Mouse (Mus musculus) kidney, embryonic 16.5 days (tissue): ENCODE data around the gene Pfkfb2. TPM values are rescaled to one million over a fixed set of nuclear protein-coding genes. Genes with fewer than 3 reads are reported as not detected.

Source experiments
- ATAC-seq: fragments of 200-750 bp; cut with Nextera tagmentation; 2 replicates; pipeline ENCODE4 v1.8.0; 2017; ENCODE audit warnings: moderate TSS enrichment; ENCODE audit not compliant: low FRiP score, low TSS enrichment
- H3K27ac ChIP-seq: fragments of 300-500 bp; sonication (generic); 2 replicates; pipeline ENCODE4 v1.5.1; 2014; ENCODE audit warnings: low read length
- H3K27me3 ChIP-seq: fragments of 300-500 bp; sonication (generic); 2 replicates; pipeline ENCODE4 v1.6.1; 2014; ENCODE audit warnings: low read length, control low read depth, mixed read lengths; ENCODE audit not compliant: insufficient read depth
- H3K36me3 ChIP-seq: fragments of 300-500 bp; sonication (generic); 2 replicates; pipeline ENCODE4 v1.6.1; 2014; ENCODE audit warnings: low read length, control low read depth, mixed read lengths; ENCODE audit not compliant: insufficient read depth
- H3K4me1 ChIP-seq: fragments of 300-500 bp; sonication (generic); 2 replicates; pipeline ENCODE4 v1.6.1; 2014; ENCODE audit warnings: low read length, control low read depth, mixed read lengths; ENCODE audit not compliant: insufficient read depth
- H3K4me2 ChIP-seq: fragments of 300-500 bp; sonication (generic); replicated peaks from 2 replicates; pipeline ENCODE4 v1.6.1; 2014; ENCODE audit warnings: low read depth, low read length
- H3K4me3 ChIP-seq: fragments of 300-500 bp; sonication (generic); 2 replicates; pipeline ENCODE4 v1.5.1; 2014; ENCODE audit warnings: mild to moderate bottlenecking, low read length
- H3K9ac ChIP-seq: fragments of 300-500 bp; sonication (generic); replicated peaks from 2 replicates; pipeline ENCODE4 v1.6.1; 2014; ENCODE audit warnings: low read length
- H3K9me3 ChIP-seq: fragments of 300-500 bp; sonication (generic); 2 replicates; pipeline ENCODE4 v1.6.1; 2016; ENCODE audit warnings: low read length, control low read depth
- WGBS: fragments of 180-500 bp; shearing (Covaris S2); extraction: QIAGEN DNeasy Blood & Tissue Kit; methylation state at CpG from one replicate; pipeline ENCODE4 v1.1.7; 2014; 5-methylcytosine and 5-hydroxymethylcytosine counted together
- polyA plus RNA-seq: library from polyadenylated mRNA; unstranded; fragments of >200 nt; fragmentation: Nextera tagmentation; extraction: Ambion mirVana; gene quantifications from 2 replicates; pipeline ENCODE4 v1.2.1, GENCODE M21; 2015

The Pfkfb2 gene
- polyA plus RNA-seq, 1 experiment from 2014 or later: 9.7 TPM

- Histone ChIP-seq H3K4me3 (no peak overlapping the region), H3K27me3 (no peaks in the 10 kb centered on the region), H3K9ac (no peak overlapping the region), H3K4me2 (no peak overlapping the region), H3K27ac (no peak overlapping the region), H3K9me3 (no peaks in the 10 kb centered on the region), H3K4me1 (no peaks in the 10 kb centered on the region), H3K36me3 (no peaks in the 10 kb centered on the region)
- no peak for ATAC-seq
- WGBS: 72% methylated on average over 1 of the region's 1 CpGs
Observed at GRCm38 (mm10) chr1:130761597-130761996, 32.5 kb upstream of the Pfkfb2 start.

DNA sequence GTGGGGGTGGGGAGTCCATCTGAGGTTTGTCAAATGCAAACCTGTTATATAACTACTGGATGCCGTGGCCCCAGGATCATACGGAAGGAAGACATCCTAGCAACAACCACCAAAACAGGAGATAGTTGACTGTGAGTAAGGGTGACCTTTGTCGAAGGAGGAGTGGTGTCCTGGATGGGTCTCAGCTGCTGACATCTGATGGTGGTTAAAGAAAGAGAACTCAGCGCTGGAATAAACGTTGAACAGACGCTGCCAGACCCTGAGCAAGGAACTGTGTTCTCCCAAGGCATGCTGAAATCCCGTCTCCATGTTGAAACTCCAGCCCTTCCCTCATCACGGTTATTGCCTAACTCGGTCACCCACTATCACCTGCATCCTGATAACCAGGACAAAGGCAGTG is 30.6 kb upstream of the Pfkfb2 start:
- Histone ChIP-seq H3K36me3 (no peaks in the 10 kb centered on the region), H3K27ac (no peak overlapping the region), H3K27me3 (no peaks in the 10 kb centered on the region), H3K9ac (no peak overlapping the region), H3K9me3 (no peaks in the 10 kb centered on the region), H3K4me2 (no peak overlapping the region), H3K4me3 (no peak overlapping the region), H3K4me1 (no peaks in the 10 kb centered on the region)
- no peak for ATAC-seq
- 78% methylated on average over 9 of the region's 9 CpGs for WGBS

DNA sequence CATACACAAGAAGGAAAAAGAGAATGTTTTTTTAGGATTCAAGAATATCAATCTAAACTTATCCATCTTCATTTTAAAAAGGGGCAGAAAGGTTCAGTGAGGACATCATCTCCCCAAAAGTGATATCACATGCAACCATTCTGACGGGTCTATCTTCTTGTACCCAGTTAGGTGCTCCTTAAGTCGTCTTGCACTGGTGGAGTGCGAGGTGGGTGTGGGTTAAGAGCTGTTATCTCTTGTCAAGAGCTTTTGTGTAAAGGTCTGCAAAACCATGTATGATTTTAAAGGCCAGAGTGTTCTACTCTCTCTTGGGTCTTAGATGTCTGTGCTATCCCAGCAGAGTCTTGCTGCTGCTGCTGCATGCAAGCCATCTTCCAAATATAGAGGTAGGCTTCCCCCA is 17.8 kb upstream of the Pfkfb2 start:
- no peaks in the 10 kb centered on the region for H3K27me3 ChIP-seq
- no peaks in the 10 kb centered on the region; the same call in 1 of the 2 replicates for H3K36me3 ChIP-seq
- WGBS: 80% methylated on average over 3 of the region's 3 CpGs
- no peak for ATAC-seq
- no peaks in the 10 kb centered on the region for H3K9me3 ChIP-seq
- H3K9ac ChIP-seq: no peak overlapping the region
- H3K4me2 ChIP-seq: no peak overlapping the region
- H3K4me3 ChIP-seq: no peak overlapping the region
- H3K27ac ChIP-seq: no peak overlapping the region
- no peaks in the 10 kb centered on the region for H3K4me1 ChIP-seq

DNA sequence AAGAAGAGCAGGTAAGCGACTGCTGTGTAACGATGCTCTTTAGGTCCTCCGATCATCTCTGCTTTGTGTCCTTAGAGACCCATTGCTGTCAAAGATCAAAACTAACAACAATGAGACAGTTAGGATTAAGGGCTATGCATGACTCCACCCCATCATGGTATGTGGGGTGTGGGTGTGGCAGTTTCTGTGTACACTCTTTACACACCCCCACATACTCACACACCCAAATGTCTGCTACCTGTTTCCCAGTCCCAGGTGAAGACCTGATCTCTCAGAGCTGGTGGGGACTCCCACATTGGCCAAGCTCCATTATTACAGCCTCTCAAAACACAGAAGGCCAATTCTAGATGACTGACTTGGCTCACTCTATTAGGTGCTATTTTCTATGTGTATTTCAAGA is 16.5 kb upstream of the Pfkfb2 start:
- no peak for ATAC-seq
- Histone ChIP-seq H3K4me1 (no peaks in the 10 kb centered on the region), H3K9me3 (no peaks in the 10 kb centered on the region), H3K9ac (no peak overlapping the region), H3K27me3 (no peaks in the 10 kb centered on the region), H3K4me2 (no peak overlapping the region), H3K27ac (no peak overlapping the region), H3K4me3 (no peak overlapping the region), H3K36me3 (no peaks in the 10 kb centered on the region; the same call in 1 of the 2 replicates)
- WGBS: 92% methylated on average over 3 of the region's 3 CpGs

GRCm38 (mm10) chr1:130744961-130745360 is 15.9 kb upstream of the Pfkfb2 start:
- Histone ChIP-seq H3K9ac (no peak overlapping the region), H3K4me2 (no peak overlapping the region), H3K4me1 (no peaks in the 10 kb centered on the region), H3K27ac (no peak overlapping the region), H3K4me3 (no peak overlapping the region), H3K27me3 (no peaks in the 10 kb centered on the region), H3K9me3 (no peaks in the 10 kb centered on the region), H3K36me3 (no peaks in the 10 kb centered on the region; the same call in 1 of the 2 replicates)
- 90% methylated on average over 5 of the region's 5 CpGs for WGBS
- no peak for ATAC-seq

DNA sequence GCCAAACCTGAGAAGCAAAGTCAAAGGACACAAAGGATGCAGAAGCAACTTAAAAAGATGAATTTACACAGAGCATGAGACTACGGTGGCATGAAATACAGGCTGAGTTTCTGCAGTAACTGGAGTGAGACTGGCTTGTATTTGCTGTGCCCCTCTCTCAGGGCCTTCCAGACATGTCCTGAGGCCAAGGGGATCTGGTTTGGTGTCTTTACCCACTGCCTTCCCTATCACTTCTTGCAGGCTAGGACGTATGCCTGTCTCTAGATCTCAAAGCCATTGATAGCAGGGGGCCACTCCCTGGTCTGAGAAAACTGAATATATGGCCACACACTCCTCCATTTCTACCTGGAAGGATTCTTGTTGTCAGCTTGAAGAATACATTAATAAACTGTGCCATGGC is 15.2 kb upstream of the Pfkfb2 start:
- H3K4me3 ChIP-seq: no peak overlapping the region
- no peak overlapping the region for H3K27ac ChIP-seq
- no peaks in the 10 kb centered on the region for H3K9me3 ChIP-seq
- 82% methylated on average over 2 of the region's 2 CpGs for WGBS
- ATAC-seq: no peak
- H3K36me3 ChIP-seq: no peaks in the 10 kb centered on the region; the same call in 1 of the 2 replicates
- no peak overlapping the region for H3K9ac ChIP-seq
- H3K27me3 ChIP-seq: no peaks in the 10 kb centered on the region
- no peaks in the 10 kb centered on the region for H3K4me1 ChIP-seq
- no peak overlapping the region for H3K4me2 ChIP-seq

DNA sequence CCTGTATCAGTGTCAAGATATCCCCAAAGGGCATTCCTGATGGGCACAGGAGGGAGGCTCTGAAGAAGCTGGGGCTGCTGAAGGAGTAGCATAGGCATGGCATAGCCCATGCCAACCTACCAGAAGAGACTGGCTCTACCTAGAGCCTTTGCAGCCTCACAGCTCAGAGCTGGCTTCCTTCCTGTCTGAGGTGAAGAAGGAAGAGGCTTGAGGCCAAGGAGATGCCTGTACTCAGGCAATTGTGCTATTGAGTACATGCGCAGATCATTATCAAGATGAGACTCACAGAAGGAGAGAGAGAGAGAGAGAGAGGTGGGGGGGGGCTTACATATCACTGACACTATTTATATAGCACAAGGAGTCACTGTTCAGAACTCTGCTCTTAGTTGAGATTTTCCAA is 14.7 kb upstream of the Pfkfb2 start:
- H3K9me3 ChIP-seq: no peaks in the 10 kb centered on the region
- no peaks in the 10 kb centered on the region; the same call in 1 of the 2 replicates for H3K36me3 ChIP-seq
- no peak overlapping the region for H3K4me3 ChIP-seq
- ATAC-seq: no peak
- H3K27ac ChIP-seq: no peak overlapping the region
- no peaks in the 10 kb centered on the region for H3K27me3 ChIP-seq
- no peak overlapping the region for H3K9ac ChIP-seq
- H3K4me2 ChIP-seq: no peak overlapping the region
- 93% methylated on average over 1 of the region's 1 CpGs for WGBS
- no peaks in the 10 kb centered on the region for H3K4me1 ChIP-seq

DNA sequence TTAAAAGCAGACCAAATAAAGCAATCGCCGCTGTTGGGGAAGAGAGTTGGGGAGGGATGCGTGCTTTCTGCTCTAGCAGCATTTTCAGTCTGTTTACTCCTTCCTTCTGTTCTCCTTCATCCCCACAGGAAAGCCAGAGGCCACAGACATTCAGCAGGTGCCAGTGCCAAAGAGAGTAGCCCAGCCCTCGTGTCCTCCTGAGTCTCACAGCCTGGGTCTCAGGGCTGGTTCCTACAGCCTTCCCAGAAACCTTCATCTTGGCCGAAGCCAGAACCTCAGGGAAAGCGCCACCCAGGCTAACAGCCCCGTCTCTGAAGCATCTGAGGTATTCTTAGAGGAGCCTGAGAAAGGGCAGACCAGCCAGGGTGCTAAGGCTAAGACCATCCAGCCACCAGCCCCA is 13.1 kb upstream of the Pfkfb2 start:
- no peaks in the 10 kb centered on the region for H3K4me1 ChIP-seq
- H3K9ac ChIP-seq: no peak overlapping the region
- H3K4me2 ChIP-seq: no peak overlapping the region
- H3K4me3 ChIP-seq: no peak overlapping the region
- H3K36me3 ChIP-seq: no peaks in the 10 kb centered on the region; the same call in 1 of the 2 replicates
- H3K9me3 ChIP-seq: no peaks in the 10 kb centered on the region
- no peaks in the 10 kb centered on the region for H3K27me3 ChIP-seq
- no peak overlapping the region for H3K27ac ChIP-seq
- ATAC-seq: no peak
- WGBS: 91% methylated on average over 7 of the region's 7 CpGs

- no peaks in the 10 kb centered on the region for H3K4me1 ChIP-seq
- no peak overlapping the region for H3K4me3 ChIP-seq
- 62% methylated on average over 15 of the region's 15 CpGs for WGBS
- H3K9ac ChIP-seq: 0 out of 2 replicates have a peak overlapping the region, but pooled peaks have one; percentile 6
- H3K9me3 ChIP-seq: no peaks in the 10 kb centered on the region
- H3K27me3 ChIP-seq: no peaks in the 10 kb centered on the region
- H3K36me3 ChIP-seq: no peaks in the 10 kb centered on the region; the same call in 1 of the 2 replicates
- H3K4me2 ChIP-seq: no peak overlapping the region
- no peak overlapping the region for H3K27ac ChIP-seq
- peak; percentile 39; the same call in 1 of the 2 replicates for ATAC-seq
Observed at GRCm38 (mm10) chr1:130740781-130741720, 12.0 kb upstream of the Pfkfb2 start.

DNA sequence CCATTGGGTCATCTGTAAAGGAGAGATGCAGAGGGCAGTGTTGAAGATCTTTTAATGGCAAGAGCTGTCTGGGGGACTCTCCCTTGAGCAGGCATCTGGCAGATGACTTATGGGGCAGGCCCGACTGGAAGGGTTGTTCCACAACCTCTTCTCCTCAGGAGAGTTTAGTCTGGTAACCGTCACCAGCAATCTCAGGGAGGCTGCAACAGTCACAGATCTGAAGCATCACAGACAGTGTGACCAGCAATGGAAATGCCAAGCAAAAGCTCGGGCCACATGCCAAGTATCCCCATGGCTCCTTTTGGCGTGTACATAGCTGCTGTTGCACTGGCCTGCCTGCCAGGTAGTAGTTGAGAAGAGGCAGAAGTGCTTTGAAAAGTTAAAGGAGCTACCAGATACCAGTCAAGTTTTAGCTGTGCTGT is 11.2 kb upstream of the Pfkfb2 start:
- ATAC-seq: no peak
- Histone ChIP-seq H3K36me3 (no peaks in the 10 kb centered on the region; the same call in 1 of the 2 replicates), H3K27ac (no peak overlapping the region), H3K9me3 (no peaks in the 10 kb centered on the region), H3K4me2 (no peak overlapping the region), H3K4me1 (peaks cover 8% of the 10 kb centered on the region), H3K4me3 (no peak overlapping the region), H3K27me3 (no peaks in the 10 kb centered on the region), H3K9ac (no peak overlapping the region)
- WGBS: 65% methylated on average over 4 of the region's 4 CpGs
